Mouse (Mus musculus) heart, postnatal 25 days (tissue): Measurements from ENCODE around the gene Zfp867. TPM values are rescaled to one million over a fixed set of nuclear protein-coding genes. Genes with fewer than 3 reads are reported as not detected.

Experiments used
- DNase-seq: peaks from one replicate; pipeline ENCODE4 v3.0.0; 2022; ENCODE audit warnings: low spot score
- intact Hi-C: fragments of 180-260 bp; cut with DNase I; formaldehyde crosslinking; loops from one replicate; pipeline ENCODE4 v1.15.1; 2025
- total RNA-seq, 2 experiments: library from RNA; stranded (reverse); gene quantifications; 2 replicates each; pipeline ENCODE4 v1.2.3; 2021

Zfp867 gene
- total RNA-seq, 2 experiments from 2014 or later: 4.8 to 5.0 TPM

- intact Hi-C loops: loop anchor here (5.0 kb wide), 1 partner anchor 49 kb away; no protein-coding TSS in a partner anchor
- DNase-seq: no peak
These were observed 605 bp downstream of the Zfp867 start for GRCm38 (mm10) chr11:59471413-59472325.

- intact Hi-C loops: no loop called here
- no peak for DNase-seq
These were observed 11.8 kb downstream of the Zfp867 start for GRCm38 (mm10) chr11:59460459-59460858.

- DNase-seq: peak; percentile 32
- intact Hi-C loops: no loop called here
These were observed 13.3 kb downstream of the Zfp867 start for GRCm38 (mm10) chr11:59458973-59459372.

GRCm38 (mm10) chr11:59456891-59457290 lies 15.4 kb downstream of the Zfp867 start:
- no peak for DNase-seq
- intact Hi-C loops: no loop called here

- intact Hi-C loops: no loop called here
- DNase-seq: no peak
These were observed 15.9 kb downstream of the Zfp867 start for GRCm38 (mm10) chr11:59456346-59456745.

GRCm38 (mm10) chr11:59451086-59451485 lies 21.2 kb downstream of the Zfp867 start, which contains the start of gene Snap47:
Gene Snap47 (minus strand): TSS chr11:59451186.
- intact Hi-C loops: no loop called here
- no peak for DNase-seq

GRCm38 (mm10) chr11:59450230-59450771 lies 22.0 kb downstream of the Zfp867 start:
- DNase-seq: no peak
- intact Hi-C loops: no loop called here

GRCm38 (mm10) chr11:59449741-59450229 lies 22.5 kb downstream of the Zfp867 start, which contains the start of gene Jmjd4:
Gene Jmjd4 (plus strand): TSS chr11:59450045.
- intact Hi-C loops: no loop called here

GRCm38 (mm10) chr11:59443102-59443501 lies 29.2 kb downstream of the Zfp867 start:
- intact Hi-C loops: no loop called here
- DNase-seq: no peak

More at GRCm38 (mm10) chr11:59449741-59450229, 22.5 kb downstream of the Zfp867 start, which contains the start of gene Jmjd4:
- peak; percentile 87 for DNase-seq

GRCm38 (mm10) chr11:59437954-59438353 lies 34.3 kb downstream of the Zfp867 start:
- intact Hi-C loops: no loop called here
- DNase-seq: no peak

- DNase-seq: no peak
- intact Hi-C loops: no loop called here
These were observed 40.0 kb downstream of the Zfp867 start for GRCm38 (mm10) chr11:59432261-59432660.

- intact Hi-C loops: no loop called here
- no peak for DNase-seq
These were observed 42.3 kb downstream of the Zfp867 start for GRCm38 (mm10) chr11:59429959-59430358.

GRCm38 (mm10) chr11:59428057-59428660 lies 44.1 kb downstream of the Zfp867 start:
- DNase-seq: no peak
- intact Hi-C loops: no loop called here

- DNase-seq: no peak
- intact Hi-C loops: no loop called here
These were observed 46.6 kb downstream of the Zfp867 start for GRCm38 (mm10) chr11:59425671-59426101.

GRCm38 (mm10) chr11:59423010-59423588 lies 49.2 kb downstream of the Zfp867 start:
- no peak for DNase-seq
- intact Hi-C loops: loop anchor here (5.0 kb wide), 1 partner anchor 49 kb away; the partner anchor contains the start of gene Zfp867

GRCm38 (mm10) chr11:59421967-59422366 lies 50.3 kb downstream of the Zfp867 start:
- no peak for DNase-seq
- intact Hi-C loops: loop anchor here (5.0 kb wide), 1 partner anchor 50 kb away; the partner anchor contains the start of gene Zfp867

- no peak for DNase-seq
- intact Hi-C loops: loop anchor here (5.0 kb wide), 1 partner anchor 51 kb away; the partner anchor contains the start of gene Zfp867
These were observed 50.8 kb downstream of the Zfp867 start for GRCm38 (mm10) chr11:59421436-59421835.

GRCm38 (mm10) chr11:59418708-59419107 lies 53.6 kb downstream of the Zfp867 start:
- intact Hi-C loops: no loop called here
- no peak for DNase-seq

- intact Hi-C loops: no loop called here
- no peak for DNase-seq
These were observed 59.0 kb downstream of the Zfp867 start for GRCm38 (mm10) chr11:59412999-59413863.
